Mouse (Mus musculus) brown adipose tissue, adult 24 weeks (tissue): ENCODE measurements around the gene BC080695. TPM values are rescaled to one million over a fixed set of nuclear protein-coding genes. Genes with fewer than 3 reads are reported as not detected.
"Not testable (repeated sequence)": the region's sequence is repeated elsewhere in the genome, so short reads cannot be mapped to it uniquely, and the experiment has no call there.

Source experiments
- H3K27ac ChIP-seq: fragments of 200-500 bp; replicated peaks from 2 replicates; pipeline ENCODE4 v1.5.1; 2012; ENCODE audit warnings: low read depth, mild to moderate bottlenecking, low read length
- H3K4me1 ChIP-seq: fragments of 200-500 bp; 2 replicates; pipeline ENCODE4 v1.6.1; 2012; ENCODE audit warnings: low read length, mixed read lengths; ENCODE audit not compliant: control insufficient read depth, insufficient read depth, insufficient read length
- H3K4me3 ChIP-seq: fragments of 200-500 bp; 2 replicates; pipeline ENCODE4 v1.5.1; 2012; ENCODE audit warnings: low read depth, mild to moderate bottlenecking, low read length, moderate library complexity; ENCODE audit not compliant: insufficient read depth
- polyA plus RNA-seq: library from polyadenylated mRNA; stranded (reverse); fragments of >200 nt; gene quantifications from 2 replicates; pipeline ENCODE4 v1.2.4, GENCODE M21; 2012; ENCODE audit not compliant: missing spikeins, insufficient read depth, insufficient read length

The BC080695 gene
- not detected in 2 replicates for polyA plus RNA-seq

DNA sequence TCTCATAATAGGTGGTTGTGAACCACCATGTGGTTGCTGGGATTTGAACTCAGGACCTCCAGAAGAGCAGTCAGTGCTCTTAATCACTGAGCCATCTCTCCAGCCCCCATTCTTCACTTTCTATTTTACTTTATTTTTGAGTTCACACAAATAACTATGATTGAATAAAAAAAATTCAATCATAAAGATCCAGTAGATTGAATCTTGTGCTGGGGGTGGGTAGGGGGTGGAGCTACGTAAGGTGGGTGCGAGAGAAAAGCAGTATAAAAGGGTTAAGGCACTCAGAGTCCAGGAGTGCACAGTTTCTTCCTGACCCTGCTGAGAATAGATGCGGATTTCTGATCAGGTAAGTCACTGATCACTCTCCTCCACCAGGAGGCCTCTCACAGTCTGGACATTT, at the start of gene BC080695, which contains the start of gene Gm13057:
TSS of gene BC080695 (plus strand) at position 301 of the 400 bp plus-strand sequence.
TSS of gene Gm13057 (plus strand) at position 310 of the 400 bp plus-strand sequence.
- H3K27ac ChIP-seq, H3K4me3 ChIP-seq, H3K4me1 ChIP-seq: not testable (repeated sequence)

DNA sequence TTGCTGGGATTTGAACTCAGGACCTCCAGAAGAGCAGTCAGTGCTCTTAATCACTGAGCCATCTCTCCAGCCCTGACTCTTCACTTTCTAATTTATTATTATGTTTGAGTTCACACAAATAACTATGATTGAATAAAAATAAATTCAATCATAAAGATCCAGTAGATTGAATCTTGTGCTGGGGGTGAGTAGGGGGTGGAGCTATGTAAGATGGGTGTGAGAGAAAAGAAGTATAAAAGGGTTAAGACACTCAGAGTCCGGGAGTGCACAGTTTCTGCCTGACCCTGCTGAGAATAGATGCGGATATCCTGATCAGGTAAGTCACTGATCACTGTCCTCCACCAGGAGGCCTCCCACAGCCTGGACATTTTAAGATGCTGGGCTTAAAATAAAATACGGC, 40.5 kb upstream of the BC080695 start, which contains the start of gene Gm13043:
TSS of gene Gm13043 (plus strand) at position 301 of the 400 bp plus-strand sequence.
- H3K27ac ChIP-seq, result no peak within 1 kb of the TSS
- H3K4me1 ChIP-seq, result no peaks in the 10 kb centered on the region
- no peak within 1 kb of the TSS for H3K4me3 ChIP-seq

DNA sequence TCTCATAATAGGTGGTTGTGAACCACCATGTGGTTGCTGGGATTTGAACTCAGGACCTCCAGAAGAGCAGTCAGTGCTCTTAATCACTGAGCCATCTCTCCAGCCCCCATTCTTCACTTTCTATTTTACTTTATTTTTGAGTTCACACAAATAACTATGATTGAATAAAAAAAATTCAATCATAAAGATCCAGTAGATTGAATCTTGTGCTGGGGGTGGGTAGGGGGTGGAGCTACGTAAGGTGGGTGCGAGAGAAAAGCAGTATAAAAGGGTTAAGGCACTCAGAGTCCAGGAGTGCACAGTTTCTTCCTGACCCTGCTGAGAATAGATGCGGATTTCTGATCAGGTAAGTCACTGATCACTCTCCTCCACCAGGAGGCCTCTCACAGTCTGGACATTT, 15.8 kb upstream of the BC080695 start, which contains the start of gene Gm13040:
TSS of gene Gm13040 (plus strand) at position 301 of the 400 bp plus-strand sequence.
- H3K4me1 ChIP-seq, H3K4me3 ChIP-seq, H3K27ac ChIP-seq: not testable (repeated sequence)

DNA sequence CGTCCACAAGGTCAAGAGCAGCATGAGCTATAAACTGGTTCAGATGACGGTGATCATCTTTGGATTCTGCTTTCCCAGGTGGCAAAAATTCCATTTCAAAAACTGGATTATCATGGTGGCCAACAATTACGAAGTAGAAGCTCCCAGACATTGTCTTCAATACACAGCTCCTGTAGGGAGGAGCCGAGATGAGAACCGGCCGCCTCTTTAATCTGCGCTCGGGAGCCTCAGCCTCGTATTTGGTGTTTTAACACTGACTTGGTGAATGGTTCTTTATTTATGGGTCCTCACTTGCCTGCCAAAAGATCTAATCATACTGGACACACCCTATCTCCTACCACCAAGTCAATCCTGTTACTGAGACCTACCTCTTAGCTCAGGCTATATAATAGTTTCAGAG, 60.4 kb downstream of the BC080695 start:
- not testable (repeated sequence) for H3K27ac ChIP-seq, H3K4me3 ChIP-seq, H3K4me1 ChIP-seq

DNA sequence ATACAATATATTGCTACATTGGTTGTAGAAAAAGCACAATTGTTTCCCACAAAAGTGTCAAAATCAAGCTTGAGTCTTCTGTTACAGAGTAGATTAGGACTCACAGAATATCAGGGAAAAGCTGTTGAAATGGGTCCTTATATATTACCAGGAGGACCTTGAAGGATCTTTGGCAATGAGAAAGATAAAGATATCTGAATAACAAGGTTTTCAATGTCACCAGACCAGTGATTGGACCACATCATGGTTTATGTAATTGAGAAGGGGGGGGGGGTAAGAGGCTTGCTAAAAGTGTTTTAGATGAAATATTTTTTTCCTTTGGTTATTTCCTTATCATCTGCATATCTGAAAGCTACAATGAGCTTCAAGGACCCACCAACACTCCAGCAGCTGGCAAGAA, 63.2 kb downstream of the BC080695 start, which contains the start of gene Gm13083:
TSS of gene Gm13083 (plus strand) at position 301 of the 400 bp plus-strand sequence.
- not testable (repeated sequence) for H3K27ac ChIP-seq, H3K4me1 ChIP-seq, H3K4me3 ChIP-seq

DNA sequence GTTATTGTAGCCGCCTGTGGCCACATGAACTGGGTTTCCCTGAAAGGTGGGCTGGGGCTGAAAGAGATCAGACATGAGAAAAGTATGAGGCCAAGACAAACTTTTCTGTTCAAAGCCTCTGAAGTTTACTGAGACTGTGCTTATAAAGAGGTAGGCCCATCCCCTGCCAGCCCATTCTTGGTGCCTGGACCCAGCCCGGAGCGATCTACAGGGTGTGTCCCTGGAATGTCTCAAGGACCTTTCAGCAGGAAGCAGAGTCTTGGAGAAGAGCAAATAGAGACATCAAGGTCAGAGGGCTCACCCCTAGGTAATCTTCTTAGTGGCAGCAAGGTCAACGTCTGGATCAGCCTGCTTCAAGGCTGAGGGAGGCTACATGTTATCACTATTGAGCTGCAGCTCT, 66.6 kb downstream of the BC080695 start:
- not testable (repeated sequence) for H3K27ac ChIP-seq, H3K4me3 ChIP-seq

More for the DNA sequence above, 66.6 kb downstream of the BC080695 start:
- H3K4me1 ChIP-seq, result not testable (repeated sequence)

Other genes with a start within 250 kb of the BC080695 start
- gene Lrrc38, start 201.9 kb upstream of the BC080695 start, polyA plus RNA-seq, result 0.59 and 2.9 TPM in 2 replicates
- not detected in 2 replicates for gene Pramel1, start 157.3 kb upstream of the BC080695 start, polyA plus RNA-seq
- 3.9 and 4.6 TPM in 2 replicates for gene Pramef8, start 139.3 kb upstream of the BC080695 start, polyA plus RNA-seq
- not detected in 2 replicates for gene Oog4, start 101.4 kb upstream of the BC080695 start, polyA plus RNA-seq
- not detected in 2 replicates for gene Gm13043, start 40.4 kb upstream of the BC080695 start, polyA plus RNA-seq
- gene Gm13040, start 15.7 kb upstream of the BC080695 start, polyA plus RNA-seq, result not detected in 2 replicates
- not detected in 2 replicates for gene Gm13057, start within 50 bp of the BC080695 start, polyA plus RNA-seq
- gene Gm13083, start 63.3 kb downstream of the BC080695 start, polyA plus RNA-seq, result not detected in 2 replicates
- not detected in 2 replicates for gene Gm13088, start 105.5 kb downstream of the BC080695 start, polyA plus RNA-seq
- gene Gm13089, start 151.0 kb downstream of the BC080695 start, polyA plus RNA-seq, result not detected in 2 replicates
- gene Gm13078, start 167.8 kb downstream of the BC080695 start, polyA plus RNA-seq, result not detected in 2 replicates
- not detected in 2 replicates for gene Gm13023, start 237.7 kb downstream of the BC080695 start, polyA plus RNA-seq